Mouse (Mus musculus) fat pad, adult 2 months (tissue): ENCODE results near the gene St3gal2.
"Not testable (repeated sequence)": the region's sequence is repeated elsewhere in the genome, so short reads cannot be mapped to it uniquely, and the experiment has no call there.

ENCODE experiments used
- DNase-seq: peaks from one replicate; pipeline ENCODE4 v3.0.0-alpha.2; 2011; ENCODE audit warnings: low read depth, low spot score; ENCODE audit errors: extremely low read depth

St3gal2 gene

GRCm38 (mm10) chr8:110987805-110988744 lies 68.4 kb downstream of the St3gal2 start:
- DNase-seq: no peak

- DNase-seq: no peak
Observed at GRCm38 (mm10) chr8:110990017-110990416, 70.3 kb downstream of the St3gal2 start.

- no peak for DNase-seq
Observed at GRCm38 (mm10) chr8:110996641-110997430, 77.1 kb downstream of the St3gal2 start.

GRCm38 (mm10) chr8:110997547-110998531 lies 78.1 kb downstream of the St3gal2 start, which contains the start of gene Ddx19a:
Gene Ddx19a, minus strand, starts transcription at chr8:110997800.
- no peak for DNase-seq

GRCm38 (mm10) chr8:111010230-111010991 lies 90.7 kb downstream of the St3gal2 start:
- not testable (repeated sequence) for DNase-seq
